Mouse (Mus musculus) heart, adult 9 months (tissue): ENCODE measurements around the gene Iqschfp.
A peak's percentile ranks its signal among the peaks of the same experiment; 100 is the strongest.
"Not testable (repeated sequence)": the region's sequence is repeated elsewhere in the genome, so short reads cannot be mapped to it uniquely, and the experiment has no call there.

Experiments used
- DNase-seq, 2 experiments: peaks; one replicate each; pipeline ENCODE4 v3.0.0; 2022; ENCODE audit warnings: low spot score in 2 of 2

The Iqschfp gene

GRCm38 (mm10) chr3:68071395-68072386 is 179.7 kb downstream of the Iqschfp start:
- DNase-seq: no peak

GRCm38 (mm10) chr3:68077406-68077805 is 185.4 kb downstream of the Iqschfp start:
- no peak for DNase-seq

- DNase-seq: no peak
Observed at GRCm38 (mm10) chr3:68085024-68085423, 193.0 kb downstream of the Iqschfp start.

GRCm38 (mm10) chr3:68092108-68092507 is 200.1 kb downstream of the Iqschfp start:
- no peak for DNase-seq

- no peak for DNase-seq
Observed at GRCm38 (mm10) chr3:68096724-68097431, 204.8 kb downstream of the Iqschfp start.

GRCm38 (mm10) chr3:68099561-68099960 is 207.5 kb downstream of the Iqschfp start:
- not testable (repeated sequence) for DNase-seq

- no peak for DNase-seq
Observed at GRCm38 (mm10) chr3:68101343-68101742, 209.3 kb downstream of the Iqschfp start.

GRCm38 (mm10) chr3:68105081-68105685 is 213.2 kb downstream of the Iqschfp start:
- no peak for DNase-seq

GRCm38 (mm10) chr3:68121338-68121737 is 229.3 kb downstream of the Iqschfp start:
- DNase-seq: peak in 1 of 2 experiments; percentile 3

- no peak for DNase-seq
Observed at GRCm38 (mm10) chr3:68126284-68126856, 234.3 kb downstream of the Iqschfp start.

GRCm38 (mm10) chr3:68130386-68130785 is 238.4 kb downstream of the Iqschfp start:
- DNase-seq: no peak

- DNase-seq: no peak
Observed at GRCm38 (mm10) chr3:68138833-68139627, 247.0 kb downstream of the Iqschfp start.

GRCm38 (mm10) chr3:68150688-68151087 is 258.7 kb downstream of the Iqschfp start:
- DNase-seq: no peak

GRCm38 (mm10) chr3:68160175-68160574 is 268.1 kb downstream of the Iqschfp start:
- DNase-seq: no peak

- DNase-seq: no peak
Observed at GRCm38 (mm10) chr3:68160760-68161159, 268.7 kb downstream of the Iqschfp start.

- DNase-seq: no peak
Observed at GRCm38 (mm10) chr3:68178248-68178647, 286.2 kb downstream of the Iqschfp start.

- no peak for DNase-seq
Observed at GRCm38 (mm10) chr3:68187471-68187870, 295.4 kb downstream of the Iqschfp start.

GRCm38 (mm10) chr3:68189100-68189499 is 297.1 kb downstream of the Iqschfp start:
- DNase-seq: no peak

- no peak for DNase-seq
Observed at GRCm38 (mm10) chr3:68196933-68197332, 304.9 kb downstream of the Iqschfp start.

GRCm38 (mm10) chr3:68201214-68201613 is 309.2 kb downstream of the Iqschfp start:
- no peak for DNase-seq
